Mouse (Mus musculus) MEL (cell line): ENCODE measurements around the gene Ctns.

ENCODE experiments used
- CTCF ChIP-seq, 3 experiments: IDR thresholded peaks in 2 of 3; conservative IDR thresholded peaks in 1 of 3; 2 replicates each; pipeline ENCODE4 v1.5.1; 2011 to 2012; ENCODE audit warnings: low read length in 3 of 3, low read depth in 2 of 3, mild to moderate bottlenecking in 2 of 3, improper control_type of control experiment in 1 of 3, inconsistent platforms in 1 of 3, mixed read lengths in 1 of 3, moderate library complexity in 1 of 3; ENCODE audit not compliant: control insufficient read depth in 1 of 3, insufficient read depth in 1 of 3, poor library complexity in 1 of 3, severe bottlenecking in 1 of 3
- EP300 ChIP-seq, 2 experiments: IDR thresholded peaks; 2 replicates each; pipeline ENCODE4 v1.6.1; 2011; ENCODE audit warnings: improper control_type of control experiment in 2 of 2, low read length in 2 of 2, low read depth in 1 of 2, mild to moderate bottlenecking in 1 of 2
- MAX ChIP-seq: IDR thresholded peaks from 2 replicates; pipeline ENCODE4 v1.6.1; 2011; ENCODE audit warnings: low read length, improper control_type of control experiment
- POLR2A ChIP-seq, 2 experiments: IDR thresholded peaks; 2 replicates each; pipeline ENCODE4 v1.6.1; 2011 to 2012; ENCODE audit warnings: low read length in 2 of 2, mild to moderate bottlenecking in 2 of 2, control low read depth in 1 of 2, improper control_type of control experiment in 1 of 2, low read depth in 1 of 2, moderate library complexity in 1 of 2; ENCODE audit not compliant: control insufficient read depth in 1 of 2, insufficient read depth in 1 of 2, poor library complexity in 1 of 2
- RCOR1 ChIP-seq: IDR thresholded peaks from 2 replicates; pipeline ENCODE4 v1.6.1; 2012; ENCODE audit warnings: low read depth, mild to moderate bottlenecking, inconsistent platforms, low read length, improper control_type of control experiment
- TAL1 ChIP-seq: IDR thresholded peaks from 2 replicates; pipeline ENCODE4 v1.6.1; 2012; ENCODE audit warnings: mild to moderate bottlenecking, inconsistent platforms, low read length, moderate library complexity, mixed read lengths
- ZNF384 ChIP-seq: IDR thresholded peaks from 2 replicates; pipeline ENCODE4 v1.6.1; 2012; ENCODE audit warnings: low read depth, mild to moderate bottlenecking, inconsistent platforms, low read length, improper control_type of control experiment

GRCm38 (mm10) chr11:73155071-73155470 lies 43.8 kb downstream of the Ctns start:
- TF ChIP-seq RCOR1 (no peak), ZNF384 (no peak), EP300 (IDR thresholded peaks at IDR 0.05; ENCODE audit: low read depth in 1 of 2, low read length in 2 of 2) (no peak), CTCF (IDR thresholded peaks at IDR 0.05 in 2 of 3, conservative IDR thresholded peaks at IDR 0.05 in 1 of 3; ENCODE audit: control insufficient read depth in 1 of 3, insufficient read depth in 1 of 3, low read depth in 2 of 3, low read length in 3 of 3, poor library complexity in 1 of 3, severe bottlenecking in 1 of 3) (no peak), TAL1 (no peak), MAX (no peak), POLR2A (IDR thresholded peaks at IDR 0.05; ENCODE audit: control insufficient read depth in 1 of 2, insufficient read depth in 1 of 2, low read depth in 1 of 2, low read length in 2 of 2, poor library complexity in 1 of 2) (no peak)
